ENCODE assay signal across 10 mouse cellular contexts in the genomic region with DNA sequence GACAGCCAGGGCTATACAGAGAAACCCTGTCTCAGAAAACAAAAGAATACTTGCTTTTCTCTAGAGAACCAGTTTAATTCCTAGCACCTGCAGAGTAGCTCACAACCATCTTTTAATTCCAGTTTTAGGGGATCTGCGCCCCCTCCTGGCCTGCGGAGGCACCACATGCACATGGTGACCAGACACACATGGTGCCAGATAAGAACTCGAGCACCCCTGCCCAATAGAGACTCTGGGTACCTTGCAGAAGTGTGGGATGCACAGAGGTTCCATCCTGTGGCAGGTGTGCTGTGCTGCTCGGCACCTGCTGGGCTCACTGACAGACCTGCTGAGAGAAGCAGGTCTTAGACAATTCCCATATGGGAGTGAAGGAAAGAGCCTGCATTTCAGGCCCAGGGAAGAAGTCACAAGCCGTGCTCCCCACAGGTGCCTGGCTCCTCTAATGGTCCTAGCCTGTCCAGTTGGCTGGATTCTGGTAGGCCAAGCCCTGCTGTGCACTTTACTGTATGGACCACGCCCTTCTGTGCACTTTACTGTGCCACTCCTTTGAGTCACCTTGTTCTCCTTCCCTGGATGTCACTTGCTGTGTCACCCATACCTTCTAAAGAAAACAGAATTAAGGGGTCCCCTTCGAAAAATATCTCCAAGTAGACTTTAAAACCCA. TPM values are rescaled to one million over a fixed set of nuclear protein-coding genes. Genes with fewer than 3 reads are reported as not detected.
DNase-seq lines count a peak whose midpoint lies in the region; ATAC-seq and TF ChIP-seq lines count a peak whose summit lies in the region.
"Had no signal": no experiment of that assay in that cellular context is flagged by ENCODE, and none has a peak within 500 bp of the region (broad histone marks: within the 10 kb centered on the region; RNA-seq: fewer than 3 reads in every experiment).

No protein-coding gene starts in this region.

- WGBS in lung, adult 2 months: 81% methylated on average over 7 of the region's 7 CpGs

- H3K4me3 ChIP-seq in lung, adult 2 months (replicated peaks; ENCODE audit: extremely low read depth, low read depth, low read length): no peak overlapping the region
- H3K4me3 ChIP-seq: hindbrain, embryonic 13.5 days had no signal

- no peaks in the 10 kb centered on the region for H3K4me1 ChIP-seq in lung, adult 2 months (ENCODE audit: control insufficient read depth, insufficient read depth, low read length)
- H3K4me1 ChIP-seq: hindbrain, embryonic 13.5 days had no signal

- peak; percentile 53 for DNase-seq in embryo, embryonic 10 days (ENCODE audit: low spot score)
- no peak for DNase-seq in embryo, embryonic 10.5 days (ENCODE audit: low spot score)
- DNase-seq in lung, adult 2 months: no peak
- DNase-seq in lung, postnatal 4 days: no peak
- peak; percentile 79 for DNase-seq in R1 (ENCODE audit: low read depth, low spot score)
- no peak for DNase-seq in right cerebral cortex, postnatal 14 days
- DNase-seq in gastrocnemius, postnatal 4 days (ENCODE audit: low spot score in 2 of 2): no peak
- DNase-seq: spleen, adult 18-20 months had no signal

- peak; percentile 41 for TF ChIP-seq CTCF in lung, adult 2 months (IDR thresholded peaks at IDR 0.05; ENCODE audit: insufficient read depth, low read length)

- no peak for TF ChIP-seq POLR2A in lung, adult 2 months (IDR thresholded peaks at IDR 0.05; ENCODE audit: borderline replicate concordance, extremely low read depth, low read depth, low read length)

- ATAC-seq in megakaryocyte progenitor cell, adult 5-6 weeks (replicated peaks; ENCODE audit: poor library complexity): peak; percentile 90

RNA-seq across cellular contexts. Expression of gene Prr18, which starts 8.6 kb away (rescaled TPM):
- polyA plus RNA-seq in lung, adult 2 months (2012; rRNA removed): 14.4 and 16.1 TPM in 2 replicates
- 0.12 and 0.22 TPM in 2 replicates for total RNA-seq in megakaryocyte progenitor cell, adult 5-6 weeks (2015)
- total RNA-seq in megakaryocyte progenitor cell, adult 5-6 weeks (2017): not detected in 2 replicates
- total RNA-seq in gastrocnemius, postnatal 4 days (2021): under 1 TPM; 0.12 to 0.18 TPM

RNA-seq across cellular contexts. Expression of gene Sft2d1, which starts 17.7 kb away (rescaled TPM):
- 74.2 and 78.1 TPM in 2 replicates for polyA plus RNA-seq in lung, adult 2 months (2012; rRNA removed)
- total RNA-seq in megakaryocyte progenitor cell, adult 5-6 weeks (2015): 150 and 173 TPM in 2 replicates
- total RNA-seq in megakaryocyte progenitor cell, adult 5-6 weeks (2017): 35.1 and 47.8 TPM in 2 replicates
- 10 to 100 TPM; 25.0 to 29.1 TPM for total RNA-seq in gastrocnemius, postnatal 4 days (2021)

RNA-seq across cellular contexts. Expression of gene T2, which starts 27.1 kb away (rescaled TPM):
- polyA plus RNA-seq in lung, adult 2 months (2012; rRNA removed): 3.5 and 3.7 TPM in 2 replicates
- total RNA-seq in megakaryocyte progenitor cell, adult 5-6 weeks (2015): not detected in 2 replicates
- not detected in 2 replicates for total RNA-seq in megakaryocyte progenitor cell, adult 5-6 weeks (2017)
- not detected for total RNA-seq in gastrocnemius, postnatal 4 days (2021)

RNA-seq across cellular contexts. Expression of gene Mpc1, which starts 45.9 kb away (rescaled TPM):
- polyA plus RNA-seq in lung, adult 2 months (2012; rRNA removed): 68.3 and 103 TPM in 2 replicates
- total RNA-seq in megakaryocyte progenitor cell, adult 5-6 weeks (2015): 234 and 269 TPM in 2 replicates
- total RNA-seq in megakaryocyte progenitor cell, adult 5-6 weeks (2017): 143 and 175 TPM in 2 replicates
- 100 to 1,000 TPM; 157 to 162 TPM for total RNA-seq in gastrocnemius, postnatal 4 days (2021)

Comparison
In these comparisons a context has a peak if more than half of its experiments do, and no peak if none do; other contexts are left out.
1. DNase-seq: peak in embryo, embryonic 10 days (single experiment) and R1 (single experiment); none in embryo, embryonic 10.5 days (single experiment), lung, adult 2 months (single experiment), lung, postnatal 4 days (0 of 2), right cerebral cortex, postnatal 14 days (single experiment) and gastrocnemius, postnatal 4 days (0 of 2).